Mouse (Mus musculus) hindlimb bud, embryonic 11.5 days (tissue): ENCODE measurements around the gene Tmco5b.

Source experiments
- DNase-seq: peaks from one replicate; pipeline ENCODE4 v3.0.0-alpha.2; 2012; ENCODE audit warnings: low read depth, low spot score; ENCODE audit errors: extremely low spot score

Gene Tmco5b

GRCm38 (mm10) chr2:113285432-113285831 lies at the start of gene Tmco5b:
Tmco5b (plus strand) TSS chr2:113285732.
- no peak for DNase-seq

DNA sequence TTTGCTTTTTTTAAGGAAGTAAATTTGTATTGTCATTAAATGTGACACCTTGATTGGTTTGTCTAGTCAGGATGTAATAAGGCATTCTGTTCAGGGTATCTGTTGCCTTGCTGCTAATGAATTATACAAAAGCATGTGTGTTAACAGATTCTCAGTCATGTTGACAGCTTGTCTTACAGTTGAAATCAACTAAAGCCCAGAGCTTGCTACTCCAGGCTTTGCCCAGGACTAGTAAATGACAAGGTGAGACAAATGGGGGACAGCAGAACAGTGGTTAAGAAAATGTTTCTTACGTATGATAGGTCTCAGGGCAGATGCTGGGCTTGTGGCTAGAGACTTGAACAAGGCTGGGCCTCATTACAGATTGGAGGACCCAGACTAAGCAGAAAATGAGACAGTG lies 48.5 kb upstream of the Tmco5b start:
- DNase-seq: no peak

DNA sequence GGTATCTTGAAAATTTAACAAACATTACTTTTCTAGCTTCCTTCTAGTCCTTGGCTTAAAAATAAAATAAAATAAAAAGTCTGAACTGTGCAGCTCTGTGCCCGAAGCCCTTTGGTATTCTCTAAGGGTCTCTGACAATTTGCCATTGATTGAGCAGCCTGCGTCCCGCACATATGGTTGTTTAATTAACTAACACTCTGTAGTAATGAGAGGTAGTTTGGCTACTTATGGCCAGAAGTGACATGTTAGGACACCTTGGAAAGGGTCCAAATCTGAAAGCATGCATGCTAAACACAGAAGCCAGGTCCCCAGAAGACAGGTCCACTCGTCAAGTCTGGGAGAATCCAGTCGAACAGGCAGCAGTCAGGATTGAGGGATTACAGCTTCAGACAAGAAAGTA lies 46.7 kb upstream of the Tmco5b start:
- no peak for DNase-seq

DNA sequence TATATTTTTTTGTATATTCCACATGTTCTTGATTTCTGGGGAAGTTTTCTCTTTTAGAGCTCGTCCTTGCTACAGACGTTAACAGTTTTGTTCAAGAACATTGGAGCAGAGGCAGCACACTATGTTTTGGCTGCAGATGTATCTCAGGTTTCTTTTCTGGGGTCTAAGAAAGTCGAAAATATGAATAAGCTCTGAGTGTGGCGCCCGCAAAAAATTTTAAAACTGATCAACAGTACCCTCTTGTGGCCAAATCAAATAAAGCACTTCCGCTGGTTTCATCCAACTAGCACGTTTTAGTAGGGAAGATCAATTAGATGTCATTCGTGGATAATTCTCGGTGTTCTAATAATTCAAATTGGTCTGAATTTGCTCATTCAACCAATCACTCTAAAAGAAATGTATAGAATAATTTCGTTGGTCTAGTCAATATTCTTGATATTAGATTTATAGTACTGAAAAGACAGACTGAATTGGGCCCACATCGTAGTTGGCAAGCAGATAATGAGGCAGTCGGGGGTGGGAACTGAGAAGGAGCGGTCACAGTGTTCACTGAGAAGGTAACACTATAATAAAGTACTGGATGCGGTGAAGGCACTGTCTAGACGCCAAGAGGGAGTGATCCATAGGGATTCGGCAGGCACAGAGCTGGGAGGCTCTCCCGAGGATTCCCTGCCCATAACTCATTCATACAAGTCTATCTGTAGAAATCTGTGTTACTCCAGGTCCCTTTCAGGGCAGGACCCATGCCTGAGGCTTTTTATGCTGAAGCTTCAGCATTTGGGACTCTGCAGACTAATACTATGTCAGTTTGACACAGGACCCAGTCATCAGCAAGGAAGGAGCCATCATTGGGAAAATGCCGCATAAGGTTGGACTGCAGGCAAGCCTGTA lies 17.1 kb downstream of the Tmco5b start:
- DNase-seq: peak; percentile 22

- no peak for DNase-seq
These were observed 17.7 kb downstream of the Tmco5b start for GRCm38 (mm10) chr2:113303240-113303538.

DNA sequence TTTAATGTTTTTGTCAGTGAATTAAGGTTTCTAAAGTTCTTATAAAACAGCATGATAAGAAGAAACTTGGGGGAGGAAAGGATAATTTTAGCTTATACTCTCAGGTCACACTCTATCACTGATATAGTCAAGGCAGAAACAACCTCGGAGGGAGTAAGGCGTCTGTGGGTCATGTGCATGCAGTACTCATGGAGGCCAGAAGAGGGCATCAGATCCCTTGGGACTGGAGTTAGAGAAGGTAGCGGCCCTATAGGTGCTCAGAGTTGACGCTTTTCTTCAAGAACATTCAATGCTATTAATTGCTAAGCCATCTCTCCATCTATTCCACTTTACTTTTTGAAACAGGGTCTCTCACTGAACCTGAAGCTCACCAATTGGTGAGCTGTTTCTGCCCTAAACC lies 19.8 kb downstream of the Tmco5b start:
- peak; percentile 33 for DNase-seq

- DNase-seq: no peak
These were observed 25.7 kb downstream of the Tmco5b start for GRCm38 (mm10) chr2:113311211-113311610.

GRCm38 (mm10) chr2:113323016-113323415 lies 37.5 kb downstream of the Tmco5b start:
- DNase-seq: no peak

GRCm38 (mm10) chr2:113333799-113334541 lies 48.4 kb downstream of the Tmco5b start:
- no peak for DNase-seq

GRCm38 (mm10) chr2:113335561-113336294 lies 50.2 kb downstream of the Tmco5b start:
- DNase-seq: no peak

GRCm38 (mm10) chr2:113344536-113344935 lies 59.0 kb downstream of the Tmco5b start:
- DNase-seq: no peak
